Mouse (Mus musculus) lung, embryonic 14.5 days (tissue): ENCODE measurements around the gene Paqr5. TPM values are rescaled to one million over a fixed set of nuclear protein-coding genes. Genes with fewer than 3 reads are reported as not detected.
A peak's percentile ranks its signal among the peaks of the same experiment; 100 is the strongest.

Experiments used
- ATAC-seq: fragments of 200-750 bp; cut with Nextera tagmentation; 2 replicates; pipeline ENCODE4 v1.8.0; 2017; ENCODE audit warnings: mild to moderate bottlenecking, moderate TSS enrichment, moderate library complexity; ENCODE audit not compliant: insufficient read depth
- DNase-seq: peaks from one replicate; pipeline ENCODE4 v3.0.0-alpha.2; 2015
- H3K27ac ChIP-seq: fragments of 300-500 bp; sonication (generic); 2 replicates; pipeline ENCODE4 v1.5.1; 2014; ENCODE audit warnings: low read depth, mild to moderate bottlenecking, moderate library complexity
- H3K27me3 ChIP-seq: fragments of 300-500 bp; sonication (generic); 2 replicates; pipeline ENCODE4 v1.6.1; 2014; ENCODE audit warnings: low read length, control low read depth; ENCODE audit not compliant: insufficient read depth
- H3K36me3 ChIP-seq: fragments of 300-500 bp; sonication (generic); 2 replicates; pipeline ENCODE4 v1.6.1; 2014; ENCODE audit warnings: control low read depth; ENCODE audit not compliant: insufficient read depth
- H3K4me1 ChIP-seq: fragments of 300-500 bp; sonication (generic); 2 replicates; pipeline ENCODE4 v1.6.1; 2014; ENCODE audit warnings: antibody characterized with exemption, control low read depth; ENCODE audit not compliant: insufficient read depth
- H3K4me2 ChIP-seq: fragments of 300-500 bp; sonication (generic); 2 replicates; pipeline ENCODE4 v1.6.1; 2014; ENCODE audit warnings: mild to moderate bottlenecking
- H3K4me3 ChIP-seq: fragments of 300-500 bp; sonication (generic); 2 replicates; pipeline ENCODE4 v1.5.1; 2014; ENCODE audit warnings: low read depth, low read length
- H3K9ac ChIP-seq: fragments of 300-500 bp; sonication (generic); 2 replicates; pipeline ENCODE4 v1.6.1; 2014
- H3K9me3 ChIP-seq: fragments of 300-500 bp; sonication (generic); 2 replicates; pipeline ENCODE4 v1.6.1; 2016; ENCODE audit warnings: low read depth, low read length, control low read depth
- CTCF ChIP-seq: IDR thresholded peaks from 2 replicates; pipeline ENCODE4 v1.5.1; 2016; ENCODE audit warnings: antibody characterized with exemption, low read depth
- WGBS: fragments of 180-500 bp; shearing (Covaris S2); extraction: QIAGEN DNeasy Blood & Tissue Kit; methylation state at CpG from one replicate; pipeline ENCODE4 v1.1.7; 2014; 5-methylcytosine and 5-hydroxymethylcytosine counted together
- polyA plus RNA-seq: library from polyadenylated mRNA; unstranded; fragments of >200 nt; fragmentation: Nextera tagmentation; extraction: Ambion mirVana; gene quantifications from 2 replicates; pipeline ENCODE4 v1.2.1, GENCODE M21; 2014

The Paqr5 gene
- polyA plus RNA-seq, 1 experiment from 2014 or later, result 3.7 TPM

DNA sequence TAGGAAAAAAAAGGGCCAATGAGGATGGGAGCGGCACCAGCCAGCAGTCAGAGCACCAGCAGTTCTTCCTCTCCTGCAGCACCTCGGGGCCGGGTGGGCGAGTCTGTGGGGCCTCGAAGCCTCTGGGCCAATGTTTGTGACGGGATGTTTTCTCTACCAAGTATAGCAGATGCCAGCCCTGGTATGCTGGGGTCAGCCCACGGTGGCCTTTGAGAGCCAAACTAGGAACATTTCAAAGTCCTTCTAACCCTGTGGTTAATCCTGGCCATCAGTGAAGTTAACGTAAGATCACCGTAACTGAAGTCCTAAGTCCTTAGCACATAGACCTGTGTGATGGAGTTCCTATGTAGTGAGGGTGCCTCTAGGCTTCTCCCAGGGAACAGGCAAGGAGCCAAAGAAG is 54.6 kb downstream of the Paqr5 start:
- H3K4me2 ChIP-seq, result no peak overlapping the region

GRCm38 (mm10) chr9:61971045-61971444 is 55.6 kb downstream of the Paqr5 start:
- no peak for TF ChIP-seq CTCF
- 55% methylated on average over 3 of the region's 3 CpGs for WGBS

More for the DNA sequence above, 54.6 kb downstream of the Paqr5 start:
- no peaks in the 10 kb centered on the region for H3K4me1 ChIP-seq
- H3K4me3 ChIP-seq, result no peak overlapping the region
- TF ChIP-seq CTCF, result no peak
- 52% methylated on average over 9 of the region's 9 CpGs for WGBS
- DNase-seq (no peak), ATAC-seq (no peak; the same call in 1 of the 2 replicates)
- no peak overlapping the region for H3K27ac ChIP-seq
- H3K36me3 ChIP-seq, result no peaks in the 10 kb centered on the region
- H3K9ac ChIP-seq, result no peak overlapping the region
- H3K27me3 ChIP-seq, result no peaks in the 10 kb centered on the region
- H3K9me3 ChIP-seq, result no peaks in the 10 kb centered on the region

DNA sequence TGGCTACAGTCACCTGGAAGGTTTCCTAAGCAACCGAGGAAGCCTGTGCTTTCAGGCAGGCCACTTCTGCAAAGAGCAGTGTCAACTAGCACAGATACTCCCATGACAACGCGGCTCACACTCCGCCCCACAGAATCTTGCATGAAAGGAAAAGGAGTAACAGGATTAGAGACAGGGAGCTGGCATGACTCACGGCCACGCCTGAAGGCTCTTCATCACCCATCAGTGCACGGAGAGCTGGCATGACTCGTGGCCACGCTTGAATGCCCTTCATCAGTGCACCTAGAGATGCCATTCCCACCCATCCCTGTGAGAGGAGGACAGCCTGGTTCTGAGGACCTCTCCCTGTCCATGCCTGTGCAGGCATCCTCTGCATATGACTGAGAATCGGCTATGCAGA is 59.3 kb downstream of the Paqr5 start:
- no peak for DNase-seq
- no peak overlapping the region for H3K4me2 ChIP-seq
- H3K27me3 ChIP-seq, result no peaks in the 10 kb centered on the region
- 75% methylated on average over 10 of the region's 10 CpGs for WGBS
- no peak overlapping the region for H3K27ac ChIP-seq
- no peak overlapping the region for H3K4me3 ChIP-seq
- TF ChIP-seq CTCF, result no peak
- no peak overlapping the region for H3K9ac ChIP-seq
- peaks cover 6% of the 10 kb centered on the region; the same call in 1 of the 2 replicates for H3K4me1 ChIP-seq
- H3K9me3 ChIP-seq, result no peaks in the 10 kb centered on the region
- no peaks in the 10 kb centered on the region for H3K36me3 ChIP-seq
- no peak for ATAC-seq

More at GRCm38 (mm10) chr9:61971045-61971444, 55.6 kb downstream of the Paqr5 start:
- Histone ChIP-seq H3K36me3 (no peaks in the 10 kb centered on the region), H3K27ac (no peak overlapping the region), H3K27me3 (no peaks in the 10 kb centered on the region), H3K9me3 (no peaks in the 10 kb centered on the region), H3K4me2 (no peak overlapping the region), H3K9ac (no peak overlapping the region), H3K4me3 (no peak overlapping the region), H3K4me1 (no peaks in the 10 kb centered on the region)
- DNase-seq, result no peak
- ATAC-seq, result no peak

- no peak overlapping the region for H3K4me3 ChIP-seq
- H3K4me1 ChIP-seq, result peaks cover 6% of the 10 kb centered on the region; the same call in 1 of the 2 replicates
- no peaks in the 10 kb centered on the region for H3K9me3 ChIP-seq
- H3K9ac ChIP-seq, result no peak overlapping the region
- no peak overlapping the region for H3K27ac ChIP-seq
- TF ChIP-seq CTCF, result no peak
- DNase-seq (no peak), ATAC-seq (no peak; the same call in 1 of the 2 replicates)
- WGBS, result 85% methylated on average over 7 of the region's 7 CpGs
- no peaks in the 10 kb centered on the region for H3K27me3 ChIP-seq
- no peaks in the 10 kb centered on the region for H3K36me3 ChIP-seq
- H3K4me2 ChIP-seq, result no peak overlapping the region
Observed at GRCm38 (mm10) chr9:61965987-61966386, 60.7 kb downstream of the Paqr5 start.

GRCm38 (mm10) chr9:61965411-61965930 is 61.2 kb downstream of the Paqr5 start:
- Histone ChIP-seq H3K27me3 (no peaks in the 10 kb centered on the region), H3K36me3 (no peaks in the 10 kb centered on the region), H3K4me1 (peaks cover 10% of the 10 kb centered on the region; the same call in 1 of the 2 replicates), H3K4me2 (no peak overlapping the region), H3K27ac (no peak overlapping the region), H3K4me3 (no peak overlapping the region), H3K9me3 (no peaks in the 10 kb centered on the region), H3K9ac (no peak overlapping the region)
- TF ChIP-seq CTCF, result peak; percentile 95
- ATAC-seq (peak; percentile 65), DNase-seq (peak; percentile 90)
- WGBS, result 30% methylated on average over 4 of the region's 4 CpGs

DNA sequence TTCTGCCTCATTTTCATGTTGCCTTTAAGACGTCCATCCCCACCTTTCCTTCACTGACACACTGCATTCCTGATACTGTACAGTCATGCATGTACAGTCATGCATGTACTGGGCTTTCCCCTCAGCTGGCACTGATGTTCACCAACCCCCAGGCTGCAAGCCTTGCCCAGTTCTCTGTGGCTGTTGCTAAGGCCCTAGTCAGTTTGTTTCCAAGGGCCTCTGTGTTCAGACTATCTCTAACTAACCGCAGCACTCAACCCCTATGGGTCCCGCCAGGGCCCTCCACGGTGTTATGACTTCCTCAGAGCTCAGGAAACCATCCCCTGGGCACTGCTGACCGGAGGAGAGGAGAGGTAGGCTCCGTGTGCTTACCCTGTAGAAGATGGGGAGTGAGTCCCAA is 63.3 kb downstream of the Paqr5 start:
- Histone ChIP-seq H3K9me3 (no peaks in the 10 kb centered on the region), H3K9ac (no peak overlapping the region), H3K4me3 (no peak overlapping the region), H3K36me3 (no peaks in the 10 kb centered on the region), H3K27ac (no peak overlapping the region), H3K4me1 (peaks cover 14% of the 10 kb centered on the region; the same call in 1 of the 2 replicates), H3K4me2 (no peak overlapping the region), H3K27me3 (no peaks in the 10 kb centered on the region)
- TF ChIP-seq CTCF, result no peak
- no peak for ATAC-seq
- DNase-seq, result no peak
- WGBS, result 56% methylated on average over 6 of the region's 6 CpGs

- DNase-seq (no peak), ATAC-seq (no peak)
- Histone ChIP-seq H3K4me2 (no peak overlapping the region), H3K4me3 (no peak overlapping the region), H3K4me1 (peaks cover 14% of the 10 kb centered on the region; the same call in 1 of the 2 replicates), H3K9me3 (no peaks in the 10 kb centered on the region), H3K36me3 (no peaks in the 10 kb centered on the region), H3K27me3 (no peaks in the 10 kb centered on the region), H3K27ac (no peak overlapping the region), H3K9ac (no peak overlapping the region)
- TF ChIP-seq CTCF, result no peak
- WGBS, result 78% methylated on average over 4 of the region's 4 CpGs
Observed at GRCm38 (mm10) chr9:61961181-61961580, 65.5 kb downstream of the Paqr5 start.
